20 mouse cellular contexts compared by ENCODE assay signal in genomic region chr4:34749236-34749635, GRCm38 (mm10). TPM values are rescaled to one million over a fixed set of nuclear protein-coding genes. Genes with fewer than 3 reads are reported as not detected.
A peak's percentile ranks its signal among the peaks of the same experiment; 100 is the strongest.
DNase-seq lines count a peak whose midpoint lies in the region; ATAC-seq lines count a peak whose summit lies in the region.
"Had no signal": no experiment of that assay in that cellular context is flagged by ENCODE, and none has a peak within 500 bp of the region (broad histone marks: within the 10 kb centered on the region; RNA-seq: fewer than 3 reads in every experiment).

No protein-coding gene starts in this region.

- no peaks in the 10 kb centered on the region for H3K9me3 ChIP-seq in kidney, embryonic 14.5 days (ENCODE audit: control insufficient read depth, low read length)
- H3K9me3 ChIP-seq: neural tube, embryonic 12.5 days had no signal

- H3K4me2 ChIP-seq in kidney, embryonic 14.5 days (replicated peaks; ENCODE audit: low read depth, low read length): no peak overlapping the region
- H3K4me2 ChIP-seq: neural tube, embryonic 12.5 days had no signal

- WGBS in kidney, embryonic 14.5 days: 42% methylated on average over 6 of the region's 6 CpGs

- H3K36me3 ChIP-seq in kidney, embryonic 14.5 days (ENCODE audit: control insufficient read depth, insufficient read depth, low read length): no peaks in the 10 kb centered on the region
- H3K36me3 ChIP-seq: neural tube, embryonic 12.5 days had no signal

- intact Hi-C loops in left cerebral cortex, postnatal 25 days (cut with DNase I): no loop called here

- no peak overlapping the region for H3K27ac ChIP-seq in kidney, embryonic 14.5 days (ENCODE audit: low read depth, low read length)
- H3K27ac ChIP-seq: layer of hippocampus, adult 2 months; neural tube, embryonic 12.5 days had no signal

- H3K9ac ChIP-seq in kidney, embryonic 14.5 days (ENCODE audit: low read depth, low read length): no peak overlapping the region
- H3K9ac ChIP-seq: forebrain, postnatal 0 days; neural tube, embryonic 12.5 days had no signal

- no peaks in the 10 kb centered on the region for H3K4me1 ChIP-seq in kidney, embryonic 14.5 days (ENCODE audit: control insufficient read depth, insufficient read depth, low read length)
- H3K4me1 ChIP-seq: neural tube, embryonic 12.5 days had no signal

- no peaks in the 10 kb centered on the region for H3K27me3 ChIP-seq in kidney, embryonic 14.5 days (ENCODE audit: control insufficient read depth, insufficient read depth, low read length)
- H3K27me3 ChIP-seq: neural tube, embryonic 12.5 days had no signal

- H3K4me3 ChIP-seq in kidney, embryonic 14.5 days (ENCODE audit: low read length): no peak overlapping the region
- H3K4me3 ChIP-seq: layer of hippocampus, adult 2 months; neural tube, embryonic 12.5 days had no signal

- ATAC-seq in kidney, embryonic 14.5 days (ENCODE audit: low FRiP score, low TSS enrichment): no peak
- ATAC-seq: forebrain, postnatal 0 days; hindbrain, embryonic 16.5 days; midbrain, embryonic 16.5 days had no signal

- peak; percentile 44 for DNase-seq in adrenal gland, adult 2 months
- DNase-seq in adrenal gland, postnatal 25 days: no peak
- DNase-seq in kidney, adult 18-20 months: peak; percentile 14
- peak; percentile 22 to 29 for DNase-seq in kidney, postnatal 4 days
- DNase-seq in lung, postnatal 36 days: peak; percentile 42
- DNase-seq in left cerebral cortex, postnatal 25 days (ENCODE audit: low spot score in 2 of 2): no peak
- no peak for DNase-seq in embryo, embryonic 9.5 days (ENCODE audit: extremely low spot score)
- DNase-seq: cerebellum, adult 11-12 months; forebrain, postnatal 0 days; gastrocnemius, postnatal 25 days; liver had no signal

RNA-seq across cellular contexts. Expression of gene Gm136, which starts 6.8 kb away (rescaled TPM):
- total RNA-seq in adrenal gland, adult 2 months (2021): not detected
- polyA plus RNA-seq in adrenal gland, adult 2 months (2012; rRNA removed): not detected in 2 replicates
- total RNA-seq in adrenal gland, postnatal 25 days (2021): not detected in 2 replicates
- not detected in 2 replicates for polyA plus RNA-seq in kidney, embryonic 14.5 days (2014; fragmentation: Nextera tagmentation; extraction: Ambion mirVana)
- not detected for total RNA-seq in left cerebral cortex, postnatal 25 days (2021)
- total RNA-seq: forebrain, postnatal 0 days; gastrocnemius, postnatal 25 days; layer of hippocampus, adult 2 months; megakaryocyte progenitor cell, adult 5-6 weeks had no signal
- polyA plus RNA-seq: heart, embryonic 14.5 days; hindbrain, embryonic 16.5 days; midbrain, embryonic 16.5 days; neural tube, embryonic 12.5 days; small intestine, adult 2 months; stomach, embryonic 14.5 days had no signal

RNA-seq across cellular contexts. Expression of gene Cfap206, which starts 19.2 kb away (rescaled TPM):
- total RNA-seq in adrenal gland, adult 2 months (2021): under 1 TPM; 0.26 to 0.73 TPM
- not detected in 2 replicates for polyA plus RNA-seq in adrenal gland, adult 2 months (2012; rRNA removed)
- not detected in 2 replicates for total RNA-seq in adrenal gland, postnatal 25 days (2021)
- polyA plus RNA-seq in kidney, embryonic 14.5 days (2014; fragmentation: Nextera tagmentation; extraction: Ambion mirVana): 0.69 and 1.8 TPM in 2 replicates
- 1 to 10 TPM; 2.1 to 2.5 TPM for total RNA-seq in left cerebral cortex, postnatal 25 days (2021)
- total RNA-seq: gastrocnemius, postnatal 25 days; megakaryocyte progenitor cell, adult 5-6 weeks had no signal
- polyA plus RNA-seq: small intestine, adult 2 months had no signal

RNA-seq across cellular contexts. Expression of gene Smim8, which starts 29.0 kb away (rescaled TPM):
- total RNA-seq in adrenal gland, adult 2 months (2021): 10 to 100 TPM; 19.4 to 23.6 TPM
- 0.57 and 0.80 TPM in 2 replicates for polyA plus RNA-seq in adrenal gland, adult 2 months (2012; rRNA removed)
- 15.2 and 23.8 TPM in 2 replicates for total RNA-seq in adrenal gland, postnatal 25 days (2021)
- polyA plus RNA-seq in kidney, embryonic 14.5 days (2014; fragmentation: Nextera tagmentation; extraction: Ambion mirVana): 48.7 and 67.9 TPM in 2 replicates
- 10 to 100 TPM; 19.5 to 24.3 TPM for total RNA-seq in left cerebral cortex, postnatal 25 days (2021)

Comparison
In these comparisons a context has a peak if more than half of its experiments do, and no peak if none do; other contexts are left out.
1. DNase-seq: peak in adrenal gland, adult 2 months (single experiment), kidney, adult 18-20 months (single experiment), kidney, postnatal 4 days (2 of 2) and lung, postnatal 36 days (single experiment); none in adrenal gland, postnatal 25 days (single experiment), left cerebral cortex, postnatal 25 days (0 of 2) and embryo, embryonic 9.5 days (single experiment).